Mouse (Mus musculus) splenic B cell, adult 2 months (primary cell): Measurements from ENCODE around the gene Smim23.

Source experiments
- DNase-seq: peaks from one replicate; pipeline ENCODE4 v3.0.0-alpha.2; 2011; ENCODE audit warnings: low read depth, low spot score
- H3K27me3 ChIP-seq: 2 replicates; pipeline ENCODE4 v1.6.1; 2012; ENCODE audit warnings: mild to moderate bottlenecking, low read length, moderate library complexity, mixed read lengths; ENCODE audit not compliant: control insufficient read depth, poor library complexity, insufficient read depth, severe bottlenecking
- H3K36me3 ChIP-seq: 2 replicates; pipeline ENCODE4 v1.6.1; 2012; ENCODE audit warnings: mild to moderate bottlenecking, low read length, moderate library complexity, mixed read lengths; ENCODE audit not compliant: control insufficient read depth, poor library complexity, insufficient read depth, severe bottlenecking

Smim23 gene

GRCm38 (mm10) chr11:32800929-32801375 is 23.5 kb downstream of the Smim23 start:
- no peak for DNase-seq

GRCm38 (mm10) chr11:32798445-32798844 is 26.0 kb downstream of the Smim23 start:
- Histone ChIP-seq H3K36me3 (no peaks in the 10 kb centered on the region), H3K27me3 (no peaks in the 10 kb centered on the region)
- no peak for DNase-seq

More at GRCm38 (mm10) chr11:32800929-32801375, 23.5 kb downstream of the Smim23 start:
- Histone ChIP-seq H3K27me3 (no peaks in the 10 kb centered on the region), H3K36me3 (no peaks in the 10 kb centered on the region)

- no peaks in the 10 kb centered on the region for H3K27me3 ChIP-seq
- H3K36me3 ChIP-seq: no peaks in the 10 kb centered on the region
- DNase-seq: no peak
These were observed 29.5 kb downstream of the Smim23 start for GRCm38 (mm10) chr11:32794759-32795445.

GRCm38 (mm10) chr11:32786201-32786600 is 38.2 kb downstream of the Smim23 start:
- H3K27me3 ChIP-seq: no peaks in the 10 kb centered on the region
- no peak for DNase-seq
- no peaks in the 10 kb centered on the region for H3K36me3 ChIP-seq

- no peaks in the 10 kb centered on the region for H3K27me3 ChIP-seq
- DNase-seq: no peak
- H3K36me3 ChIP-seq: no peaks in the 10 kb centered on the region
These were observed 38.7 kb downstream of the Smim23 start for GRCm38 (mm10) chr11:32785591-32786147.

- no peaks in the 10 kb centered on the region for H3K36me3 ChIP-seq
- DNase-seq: no peak
- H3K27me3 ChIP-seq: no peaks in the 10 kb centered on the region
These were observed 41.7 kb downstream of the Smim23 start for GRCm38 (mm10) chr11:32782724-32783123.

- no peak for DNase-seq
- no peaks in the 10 kb centered on the region for H3K36me3 ChIP-seq
- no peaks in the 10 kb centered on the region for H3K27me3 ChIP-seq
These were observed 42.6 kb downstream of the Smim23 start for GRCm38 (mm10) chr11:32781633-32782404.

- H3K36me3 ChIP-seq: no peaks in the 10 kb centered on the region
- no peaks in the 10 kb centered on the region for H3K27me3 ChIP-seq
- DNase-seq: no peak
These were observed 43.5 kb downstream of the Smim23 start for GRCm38 (mm10) chr11:32780747-32781536.

GRCm38 (mm10) chr11:32768642-32769343 is 55.6 kb downstream of the Smim23 start:
- peak; percentile 15 for DNase-seq
- H3K36me3 ChIP-seq: no peaks in the 10 kb centered on the region
- H3K27me3 ChIP-seq: no peaks in the 10 kb centered on the region
